ENCODE assay signal across 19 mouse cellular contexts in the genomic region with DNA sequence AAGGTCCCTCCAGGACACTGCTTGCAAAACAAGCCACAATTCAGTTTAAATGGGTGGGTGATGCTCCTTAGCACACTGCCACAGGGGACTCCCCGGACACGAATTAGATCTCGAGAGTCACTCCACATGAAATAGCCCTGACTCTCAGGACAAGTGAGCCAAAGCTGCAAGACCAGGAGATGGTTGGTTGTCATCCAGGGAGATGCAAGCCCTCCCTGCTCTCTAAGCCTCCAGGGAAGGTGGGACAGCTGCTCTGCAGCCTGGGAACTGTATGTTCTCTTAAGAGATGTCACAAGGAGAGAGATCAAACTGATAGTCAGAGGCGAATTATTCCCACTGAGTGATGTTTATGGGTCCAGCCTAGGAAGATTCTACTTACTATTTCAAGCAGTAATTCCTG.
"Had no signal": no experiment of that assay in that cellular context is flagged by ENCODE, and none has a peak within 500 bp of the region (broad histone marks: within the 10 kb centered on the region; RNA-seq: fewer than 3 reads in every experiment).

No protein-coding gene starts in this region.

- H3K36me3 ChIP-seq: kidney, embryonic 15.5 days; limb, embryonic 13.5 days; liver, embryonic 13.5 days; midbrain, embryonic 12.5 days; midbrain, embryonic 15.5 days; neural tube, embryonic 13.5 days had no signal

- H3K9me3 ChIP-seq: kidney, embryonic 15.5 days; limb, embryonic 13.5 days; liver, embryonic 13.5 days; midbrain, embryonic 12.5 days; midbrain, embryonic 15.5 days; neural tube, embryonic 13.5 days had no signal

- H3K4me1 ChIP-seq: liver, embryonic 13.5 days had no signal

- H3K27ac ChIP-seq: kidney, embryonic 15.5 days; limb, embryonic 13.5 days; liver, embryonic 13.5 days; midbrain, embryonic 12.5 days; neural tube, embryonic 13.5 days; stomach, postnatal 0 days had no signal

- H3K27me3 ChIP-seq: kidney, embryonic 15.5 days; limb, embryonic 13.5 days; liver, embryonic 13.5 days; midbrain, embryonic 12.5 days; midbrain, embryonic 15.5 days; neural tube, embryonic 13.5 days had no signal

- DNase-seq: kidney, adult 11 months; kidney, adult 8-10 months; kidney, postnatal 10 days; kidney, postnatal 36 days; left cerebral cortex, postnatal 4 days; liver, embryonic 13.5 days; lung, adult 2 months; lung, postnatal 14 days; lung, postnatal 4 days; thymus, adult 2 months; thymus, postnatal 14 days; thymus, postnatal 4 days had no signal

- H3K4me3 ChIP-seq: kidney, embryonic 15.5 days; limb, embryonic 13.5 days; liver, embryonic 13.5 days; midbrain, embryonic 12.5 days; midbrain, embryonic 15.5 days; myocyte; neural tube, embryonic 13.5 days had no signal
